Mouse (Mus musculus) midbrain, embryonic 15.5 days (tissue): Measurements from ENCODE around the gene Rtn4ip1. TPM values are rescaled to one million over a fixed set of nuclear protein-coding genes. Genes with fewer than 3 reads are reported as not detected.
"Not testable (repeated sequence)": the region's sequence is repeated elsewhere in the genome, so short reads cannot be mapped to it uniquely, and the experiment has no call there.

Experiments
- ATAC-seq: fragments of 200-750 bp; cut with Nextera tagmentation; replicated peaks from 2 replicates; pipeline ENCODE4 v1.8.0; 2017; ENCODE audit warnings: moderate TSS enrichment
- H3K27ac ChIP-seq: fragments of 300-500 bp; sonication (generic); 2 replicates; pipeline ENCODE4 v1.5.1; 2015; ENCODE audit warnings: mild to moderate bottlenecking, inconsistent platforms
- H3K27me3 ChIP-seq: fragments of 300-500 bp; sonication (generic); replicated peaks from 2 replicates; pipeline ENCODE4 v1.6.1; 2015; ENCODE audit warnings: inconsistent platforms
- H3K36me3 ChIP-seq: fragments of 300-500 bp; sonication (generic); replicated peaks from 2 replicates; pipeline ENCODE4 v1.6.1; 2015; ENCODE audit warnings: inconsistent platforms
- H3K4me1 ChIP-seq: fragments of 300-500 bp; sonication (generic); 2 replicates; pipeline ENCODE4 v1.6.1; 2015; ENCODE audit warnings: inconsistent platforms
- H3K4me2 ChIP-seq: fragments of 300-500 bp; sonication (generic); 2 replicates; pipeline ENCODE4 v1.6.1; 2015; ENCODE audit warnings: inconsistent platforms, mild to moderate bottlenecking, moderate library complexity
- H3K4me3 ChIP-seq: fragments of 300-500 bp; sonication (generic); 2 replicates; pipeline ENCODE4 v1.5.1; 2015; ENCODE audit warnings: mild to moderate bottlenecking, inconsistent platforms
- H3K9ac ChIP-seq: fragments of 300-500 bp; sonication (generic); 2 replicates; pipeline ENCODE4 v1.6.1; 2015; ENCODE audit warnings: mild to moderate bottlenecking, inconsistent platforms
- H3K9me3 ChIP-seq: fragments of 300-500 bp; sonication (generic); 2 replicates; pipeline ENCODE4 v1.6.1; 2016; ENCODE audit warnings: inconsistent platforms
- WGBS: fragments of 180-500 bp; shearing (Covaris S2); methylation state at CpG from one replicate; pipeline ENCODE4 v1.1.7; 2015; ENCODE audit warnings: mixed read lengths; 5-methylcytosine and 5-hydroxymethylcytosine counted together
- polyA plus RNA-seq: library from polyadenylated mRNA; unstranded; fragments of >200 nt; fragmentation: Nextera tagmentation; extraction: Ambion mirVana; gene quantifications from 2 replicates; pipeline ENCODE4 v1.2.1, GENCODE M21; 2015

The Rtn4ip1 gene
- polyA plus RNA-seq, 1 experiment from 2014 or later = 16.0 TPM

DNA sequence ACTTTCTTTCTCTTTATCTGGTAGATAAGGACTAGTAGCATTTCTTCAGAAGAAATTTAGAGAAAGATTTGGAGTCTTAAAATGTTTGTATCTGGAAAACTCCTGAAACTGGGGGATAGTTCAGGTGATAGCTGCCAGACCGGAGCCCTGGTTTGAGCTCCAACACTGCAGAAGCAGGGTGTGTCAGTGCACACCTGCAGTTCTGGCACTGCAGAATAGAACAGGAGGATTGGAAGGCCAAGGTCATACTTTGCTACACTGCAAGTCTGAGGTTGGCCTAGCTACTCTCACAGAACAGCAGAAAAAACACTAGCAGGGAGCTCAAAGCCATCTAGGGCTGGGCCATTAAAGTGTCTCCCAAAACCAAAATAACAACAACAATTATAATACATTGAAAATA lies 3.0 kb downstream of the Rtn4ip1 start:
- 95% methylated on average over 1 of the region's 1 CpGs for WGBS
- Histone ChIP-seq H3K27ac (no peak overlapping the region), H3K4me3 (no peak overlapping the region), H3K36me3 (no peaks in the 10 kb centered on the region), H3K27me3 (no peaks in the 10 kb centered on the region), H3K4me1 (peaks cover 17% of the 10 kb centered on the region), H3K9me3 (no peaks in the 10 kb centered on the region), H3K9ac (no peak overlapping the region), H3K4me2 (no peak overlapping the region)
- ATAC-seq = no peak

DNA sequence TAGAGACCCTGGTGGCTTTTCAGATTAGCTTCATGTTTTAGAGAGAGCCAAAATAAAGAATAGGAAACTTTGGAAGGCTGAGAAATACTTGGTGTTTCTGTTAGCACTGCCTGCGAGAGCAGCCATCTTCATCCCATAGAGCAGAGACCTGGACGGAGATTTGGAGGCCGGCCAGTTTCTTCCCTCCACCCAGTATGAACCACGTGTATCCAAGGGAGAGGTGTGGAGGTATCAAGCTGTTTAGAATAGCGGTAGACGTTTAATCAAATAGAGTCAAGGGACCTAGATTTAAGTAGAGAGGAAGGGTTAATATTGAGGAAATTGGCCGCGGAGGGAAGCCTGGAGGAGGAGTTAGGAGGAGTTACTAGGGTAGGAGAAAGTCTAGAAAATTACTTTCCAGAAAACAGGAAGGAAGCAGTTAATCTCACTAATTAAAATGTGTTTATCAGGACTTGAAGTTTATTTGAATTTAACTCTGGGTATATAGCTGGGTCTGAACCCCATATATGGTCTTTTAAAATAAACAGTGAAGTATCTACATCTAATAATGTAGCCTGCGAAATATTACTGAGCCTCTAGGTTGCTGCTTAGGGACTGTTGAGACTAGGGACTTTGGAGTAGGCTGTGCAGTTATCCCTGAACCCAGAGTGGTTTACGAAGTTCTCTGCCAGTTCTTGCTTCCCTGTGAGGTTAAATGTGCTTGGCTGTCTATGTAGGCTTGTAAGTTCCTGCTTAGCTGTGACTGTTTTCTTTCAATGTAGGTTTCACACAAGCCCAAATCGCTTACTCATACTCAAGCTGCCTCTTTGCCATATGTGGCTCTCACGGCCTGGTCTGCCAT lies 8.6 kb downstream of the Rtn4ip1 start:
- no peak overlapping the region for H3K9ac ChIP-seq
- no peak overlapping the region for H3K27ac ChIP-seq
- WGBS = 92% methylated on average over 12 of the region's 12 CpGs
- H3K4me3 ChIP-seq = no peak overlapping the region
- no peak for ATAC-seq
- H3K27me3 ChIP-seq = no peaks in the 10 kb centered on the region
- no peaks in the 10 kb centered on the region for H3K9me3 ChIP-seq
- no peaks in the 10 kb centered on the region for H3K4me1 ChIP-seq
- no peaks in the 10 kb centered on the region for H3K36me3 ChIP-seq
- no peak overlapping the region for H3K4me2 ChIP-seq

- H3K9ac ChIP-seq = no peak overlapping the region
- no peak overlapping the region for H3K27ac ChIP-seq
- WGBS = 93% methylated on average over 8 of the region's 8 CpGs
- no peak overlapping the region for H3K4me2 ChIP-seq
- no peaks in the 10 kb centered on the region for H3K27me3 ChIP-seq
- no peak overlapping the region for H3K4me3 ChIP-seq
- no peaks in the 10 kb centered on the region for H3K4me1 ChIP-seq
- no peaks in the 10 kb centered on the region for H3K36me3 ChIP-seq
- ATAC-seq = no peak
- no peaks in the 10 kb centered on the region for H3K9me3 ChIP-seq
Measured at GRCm38 (mm10) chr10:43910873-43911142, 9.2 kb downstream of the Rtn4ip1 start.

GRCm38 (mm10) chr10:43912236-43912635 lies 10.6 kb downstream of the Rtn4ip1 start:
- no peak overlapping the region for H3K9ac ChIP-seq
- H3K9me3 ChIP-seq = no peaks in the 10 kb centered on the region
- no peak overlapping the region for H3K27ac ChIP-seq
- H3K4me1 ChIP-seq = no peaks in the 10 kb centered on the region
- no peak for ATAC-seq
- H3K36me3 ChIP-seq = no peaks in the 10 kb centered on the region
- no peak overlapping the region for H3K4me3 ChIP-seq
- H3K27me3 ChIP-seq = no peaks in the 10 kb centered on the region
- no peak overlapping the region for H3K4me2 ChIP-seq
- 87% methylated on average over 3 of the region's 3 CpGs for WGBS

- WGBS = 83% methylated on average over 12 of the region's 12 CpGs
- H3K9ac ChIP-seq = no peak overlapping the region
Measured at GRCm38 (mm10) chr10:43916181-43916580, 14.6 kb downstream of the Rtn4ip1 start.

DNA sequence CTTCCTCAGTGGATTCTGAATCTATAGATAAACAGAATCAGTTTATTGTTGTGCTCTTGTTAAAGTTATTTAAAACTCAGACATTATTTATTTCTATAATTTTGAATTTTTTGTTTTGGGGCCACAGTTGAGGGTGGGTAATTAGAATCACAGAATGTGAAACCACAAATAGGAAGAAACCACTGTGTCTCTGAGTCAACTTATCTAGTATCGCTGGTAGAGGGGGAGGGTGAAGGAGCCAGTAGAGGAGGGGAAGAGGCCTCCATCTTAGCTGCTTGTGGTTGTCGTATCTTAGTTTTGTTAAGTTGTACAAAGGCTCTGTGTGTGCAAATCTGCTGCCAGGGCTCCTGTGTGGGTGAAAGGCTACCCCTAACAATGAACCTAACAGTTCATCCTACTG lies 15.1 kb downstream of the Rtn4ip1 start:
- no peaks in the 10 kb centered on the region for H3K36me3 ChIP-seq
- H3K27me3 ChIP-seq = no peaks in the 10 kb centered on the region
- no peaks in the 10 kb centered on the region for H3K9me3 ChIP-seq
- no peak overlapping the region for H3K27ac ChIP-seq
- H3K4me2 ChIP-seq = no peak overlapping the region
- WGBS = 91% methylated on average over 2 of the region's 2 CpGs
- no peak overlapping the region for H3K9ac ChIP-seq
- no peak for ATAC-seq
- H3K4me3 ChIP-seq = no peak overlapping the region
- H3K4me1 ChIP-seq = no peaks in the 10 kb centered on the region

More at GRCm38 (mm10) chr10:43916181-43916580, 14.6 kb downstream of the Rtn4ip1 start:
- ATAC-seq = no peak
- no peak overlapping the region for H3K4me2 ChIP-seq
- no peaks in the 10 kb centered on the region for H3K4me1 ChIP-seq
- no peak overlapping the region for H3K4me3 ChIP-seq
- H3K36me3 ChIP-seq = no peaks in the 10 kb centered on the region
- H3K27me3 ChIP-seq = no peaks in the 10 kb centered on the region
- no peak overlapping the region for H3K27ac ChIP-seq
- no peaks in the 10 kb centered on the region for H3K9me3 ChIP-seq

- H3K4me1 ChIP-seq = no peaks in the 10 kb centered on the region
- peak; percentile 78 for ATAC-seq
- H3K9ac ChIP-seq = no peak overlapping the region
- no peaks in the 10 kb centered on the region for H3K27me3 ChIP-seq
- no peaks in the 10 kb centered on the region for H3K36me3 ChIP-seq
- no peaks in the 10 kb centered on the region for H3K9me3 ChIP-seq
- 39% methylated on average over 17 of the region's 17 CpGs for WGBS
- H3K4me3 ChIP-seq = no peak overlapping the region
- H3K4me2 ChIP-seq = no peak overlapping the region
- no peak overlapping the region for H3K27ac ChIP-seq
Measured at GRCm38 (mm10) chr10:43918696-43919608, 17.3 kb downstream of the Rtn4ip1 start.

- Histone ChIP-seq H3K4me2 (no peak overlapping the region), H3K27ac (no peak overlapping the region), H3K9me3 (no peaks in the 10 kb centered on the region), H3K4me1 (no peaks in the 10 kb centered on the region), H3K4me3 (no peak overlapping the region), H3K27me3 (no peaks in the 10 kb centered on the region), H3K36me3 (no peaks in the 10 kb centered on the region), H3K9ac (no peak overlapping the region)
- no peak for ATAC-seq
- 90% methylated on average over 3 of the region's 3 CpGs for WGBS
Measured at GRCm38 (mm10) chr10:43923096-43923495, 21.5 kb downstream of the Rtn4ip1 start.

- WGBS = 95% methylated on average over 9 of the region's 9 CpGs
- ATAC-seq, H3K36me3 ChIP-seq, H3K27me3 ChIP-seq, H3K4me3 ChIP-seq, H3K27ac ChIP-seq, H3K9me3 ChIP-seq, H3K4me2 ChIP-seq, H3K4me1 ChIP-seq, H3K9ac ChIP-seq: not testable (repeated sequence)
Measured at GRCm38 (mm10) chr10:43925776-43926175, 24.2 kb downstream of the Rtn4ip1 start.

GRCm38 (mm10) chr10:43927736-43928135 lies 26.1 kb downstream of the Rtn4ip1 start:
- no peak overlapping the region for H3K9ac ChIP-seq
- no peaks in the 10 kb centered on the region for H3K9me3 ChIP-seq
- H3K4me1 ChIP-seq = no peaks in the 10 kb centered on the region
- H3K36me3 ChIP-seq = no peaks in the 10 kb centered on the region
- H3K27ac ChIP-seq = no peak overlapping the region
- ATAC-seq = no peak
- no peak overlapping the region for H3K4me3 ChIP-seq
- 86% methylated on average over 8 of the region's 8 CpGs for WGBS
- H3K4me2 ChIP-seq = no peak overlapping the region
- no peaks in the 10 kb centered on the region for H3K27me3 ChIP-seq

- ATAC-seq = no peak
- Histone ChIP-seq H3K9ac (no peak overlapping the region), H3K4me2 (no peak overlapping the region), H3K4me3 (no peak overlapping the region), H3K27ac (no peak overlapping the region), H3K27me3 (no peaks in the 10 kb centered on the region), H3K36me3 (no peaks in the 10 kb centered on the region), H3K9me3 (no peaks in the 10 kb centered on the region), H3K4me1 (no peaks in the 10 kb centered on the region)
- 73% methylated on average over 5 of the region's 5 CpGs for WGBS
Measured at GRCm38 (mm10) chr10:43928596-43928995, 27.0 kb downstream of the Rtn4ip1 start.

DNA sequence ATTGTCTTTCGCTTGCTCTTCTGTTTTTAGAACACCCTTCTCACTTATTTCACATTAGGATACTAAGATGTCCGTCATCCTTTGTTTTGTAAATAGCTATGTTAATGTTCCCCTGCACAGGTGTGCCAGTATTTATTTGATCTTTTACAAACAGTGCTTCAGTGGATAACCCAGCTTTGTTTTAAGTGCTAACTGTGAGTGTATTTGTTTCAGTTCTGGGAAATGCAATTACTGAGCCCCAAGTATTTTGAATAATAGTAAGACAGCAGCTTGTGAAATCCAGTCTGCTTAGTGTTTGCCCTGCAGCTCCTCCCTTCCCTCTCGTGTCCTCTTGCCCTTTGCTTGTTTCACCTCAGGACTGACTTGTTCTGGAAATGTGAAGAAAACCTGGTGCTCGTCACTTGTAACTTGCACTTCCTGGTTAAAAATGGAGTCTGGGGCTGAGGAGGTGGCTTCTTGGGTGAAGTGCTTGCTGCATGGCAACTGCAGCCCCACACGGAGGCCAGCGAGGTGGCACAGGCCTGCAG lies 37.6 kb downstream of the Rtn4ip1 start:
- Histone ChIP-seq H3K27ac (no peak overlapping the region), H3K9ac (no peak overlapping the region), H3K4me2 (no peak overlapping the region), H3K4me3 (no peak overlapping the region), H3K27me3 (no peaks in the 10 kb centered on the region), H3K36me3 (no peaks in the 10 kb centered on the region), H3K4me1 (peaks cover 7% of the 10 kb centered on the region), H3K9me3 (no peaks in the 10 kb centered on the region)
- WGBS = 85% methylated on average over 6 of the region's 6 CpGs
- no peak for ATAC-seq
